Mouse (Mus musculus) lung, embryonic 16.5 days (tissue): Measurements from ENCODE around the gene Olfr286. TPM values are rescaled to one million over a fixed set of nuclear protein-coding genes. Genes with fewer than 3 reads are reported as not detected.
A peak's percentile ranks its signal among the peaks of the same experiment; 100 is the strongest.

Experiments
- ATAC-seq: fragments of 200-750 bp; cut with Nextera tagmentation; 2 replicates; pipeline ENCODE4 v1.8.0; 2017; ENCODE audit warnings: low read depth, mild to moderate bottlenecking, moderate library complexity
- H3K27ac ChIP-seq: fragments of 300-500 bp; sonication (generic); 2 replicates; pipeline ENCODE4 v1.5.1; 2014; ENCODE audit warnings: mild to moderate bottlenecking, control low read depth, low read length
- H3K27me3 ChIP-seq: fragments of 300-500 bp; sonication (generic); 2 replicates; pipeline ENCODE4 v1.6.1; 2014; ENCODE audit warnings: low read depth, low read length, mixed read lengths; ENCODE audit not compliant: control insufficient read depth, insufficient read depth
- H3K36me3 ChIP-seq: fragments of 300-500 bp; sonication (generic); 2 replicates; pipeline ENCODE4 v1.6.1; 2014; ENCODE audit warnings: low read length; ENCODE audit not compliant: control insufficient read depth, insufficient read depth
- H3K4me1 ChIP-seq: fragments of 300-500 bp; sonication (generic); replicated peaks from 2 replicates; pipeline ENCODE4 v1.6.1; 2014; ENCODE audit warnings: low read length, mixed read lengths; ENCODE audit not compliant: control insufficient read depth, insufficient read depth
- H3K4me2 ChIP-seq: fragments of 300-500 bp; sonication (generic); 2 replicates; pipeline ENCODE4 v1.6.1; 2014; ENCODE audit warnings: low read depth, low read length, control low read depth
- H3K4me3 ChIP-seq: fragments of 300-500 bp; sonication (generic); 2 replicates; pipeline ENCODE4 v1.5.1; 2014; ENCODE audit warnings: mild to moderate bottlenecking, low read length, control low read depth
- H3K9ac ChIP-seq: fragments of 300-500 bp; sonication (generic); 2 replicates; pipeline ENCODE4 v1.6.1; 2014; ENCODE audit warnings: low read length, control low read depth
- H3K9me3 ChIP-seq: fragments of 300-500 bp; sonication (generic); 2 replicates; pipeline ENCODE4 v1.6.1; 2016; ENCODE audit warnings: low read length; ENCODE audit not compliant: control insufficient read depth
- WGBS: fragments of 180-500 bp; shearing (Covaris S2); extraction: QIAGEN DNeasy Blood & Tissue Kit; methylation state at CpG from one replicate; pipeline ENCODE4 v1.1.7; 2014; 5-methylcytosine and 5-hydroxymethylcytosine counted together
- polyA plus RNA-seq: library from polyadenylated mRNA; unstranded; fragments of >200 nt; fragmentation: Nextera tagmentation; extraction: Ambion mirVana; gene quantifications from 2 replicates; pipeline ENCODE4 v1.2.1, GENCODE M21; 2015

The Olfr286 gene
- not detected in 2 replicates for polyA plus RNA-seq

- Histone ChIP-seq H3K4me2 (no peak within 1 kb of the TSS), H3K4me1 (no peaks in the 10 kb centered on the region), H3K27me3 (no peaks in the 10 kb centered on the region), H3K4me3 (no peak within 1 kb of the TSS), H3K27ac (no peak within 1 kb of the TSS), H3K9ac (no peak within 1 kb of the TSS), H3K9me3 (no peaks in the 10 kb centered on the region), H3K36me3 (no peaks in the 10 kb centered on the region)
- ATAC-seq = no peak
- WGBS = 83% methylated on average over 4 of the region's 4 CpGs
Measured at GRCm38 (mm10) chr15:98234350-98234749, at the start of gene Olfr286. TSS of gene Olfr286 (minus strand) at chr15:98234450.

GRCm38 (mm10) chr15:98257776-98258175, 23.5 kb upstream of the Olfr286 start:
- Histone ChIP-seq H3K36me3 (no peaks in the 10 kb centered on the region), H3K4me1 (no peaks in the 10 kb centered on the region), H3K9ac (no peak overlapping the region), H3K27ac (no peak overlapping the region), H3K4me3 (no peak overlapping the region), H3K27me3 (no peaks in the 10 kb centered on the region), H3K4me2 (no peak overlapping the region), H3K9me3 (no peaks in the 10 kb centered on the region)
- no peak for ATAC-seq
- 79% methylated on average over 7 of the region's 7 CpGs for WGBS

- no peak for ATAC-seq
- H3K4me2 ChIP-seq = no peak within 1 kb of the TSS
- no peak within 1 kb of the TSS for H3K9ac ChIP-seq
- no peaks in the 10 kb centered on the region for H3K9me3 ChIP-seq
- no peak within 1 kb of the TSS for H3K4me3 ChIP-seq
- no peaks in the 10 kb centered on the region for H3K36me3 ChIP-seq
- H3K27ac ChIP-seq = no peak within 1 kb of the TSS
- WGBS = 86% methylated on average over 8 of the region's 8 CpGs
- no peaks in the 10 kb centered on the region for H3K27me3 ChIP-seq
- no peaks in the 10 kb centered on the region for H3K4me1 ChIP-seq
Measured at GRCm38 (mm10) chr15:98257193-98257592, 22.9 kb upstream of the Olfr286 start, which contains the start of gene H1fnt. TSS of gene H1fnt (minus strand) at chr15:98257293.

- Histone ChIP-seq H3K27ac (no peak overlapping the region), H3K4me3 (no peak overlapping the region), H3K27me3 (no peaks in the 10 kb centered on the region), H3K4me2 (no peak overlapping the region), H3K9ac (no peak overlapping the region), H3K9me3 (no peaks in the 10 kb centered on the region), H3K36me3 (no peaks in the 10 kb centered on the region), H3K4me1 (no peaks in the 10 kb centered on the region)
- 83% methylated on average over 13 of the region's 13 CpGs for WGBS
- ATAC-seq = no peak
Measured at GRCm38 (mm10) chr15:98256271-98256670, 22.0 kb upstream of the Olfr286 start.

- no peak overlapping the region for H3K9ac ChIP-seq
- no peak overlapping the region for H3K4me3 ChIP-seq
- H3K9me3 ChIP-seq = no peaks in the 10 kb centered on the region
- H3K27me3 ChIP-seq = no peaks in the 10 kb centered on the region
- H3K27ac ChIP-seq = no peak overlapping the region
- H3K4me2 ChIP-seq = no peak overlapping the region
- 92% methylated on average over 4 of the region's 4 CpGs for WGBS
- H3K36me3 ChIP-seq = no peaks in the 10 kb centered on the region
- ATAC-seq = no peak
- H3K4me1 ChIP-seq = no peaks in the 10 kb centered on the region
Measured at GRCm38 (mm10) chr15:98235442-98235841, 1.2 kb upstream of the Olfr286 start.

GRCm38 (mm10) chr15:98226096-98226495, 8.2 kb downstream of the Olfr286 start:
- no peak overlapping the region for H3K4me2 ChIP-seq
- no peaks in the 10 kb centered on the region for H3K4me1 ChIP-seq
- no peak for ATAC-seq
- H3K27me3 ChIP-seq = no peaks in the 10 kb centered on the region
- no peaks in the 10 kb centered on the region for H3K9me3 ChIP-seq
- H3K4me3 ChIP-seq = no peak overlapping the region
- H3K27ac ChIP-seq = no peak overlapping the region
- H3K36me3 ChIP-seq = no peaks in the 10 kb centered on the region
- 74% methylated on average over 7 of the region's 7 CpGs for WGBS
- no peak overlapping the region for H3K9ac ChIP-seq

GRCm38 (mm10) chr15:98225610-98226009, 8.6 kb downstream of the Olfr286 start:
- ATAC-seq = no peak
- Histone ChIP-seq H3K27me3 (no peaks in the 10 kb centered on the region), H3K4me3 (no peak overlapping the region), H3K36me3 (no peaks in the 10 kb centered on the region), H3K4me1 (no peaks in the 10 kb centered on the region), H3K9ac (no peak overlapping the region), H3K4me2 (no peak overlapping the region), H3K27ac (no peak overlapping the region), H3K9me3 (no peaks in the 10 kb centered on the region)
- WGBS = 37% methylated on average over 16 of the region's 16 CpGs

GRCm38 (mm10) chr15:98222377-98222776, 11.9 kb downstream of the Olfr286 start:
- Histone ChIP-seq H3K4me2 (no peak overlapping the region), H3K4me3 (no peak overlapping the region), H3K27ac (no peak overlapping the region), H3K27me3 (no peaks in the 10 kb centered on the region), H3K4me1 (no peaks in the 10 kb centered on the region), H3K9me3 (no peaks in the 10 kb centered on the region), H3K9ac (no peak overlapping the region), H3K36me3 (no peaks in the 10 kb centered on the region)
- ATAC-seq = no peak

- Histone ChIP-seq H3K27ac (no peak within 1 kb of the TSS), H3K27me3 (no peaks in the 10 kb centered on the region), H3K9ac (no peak within 1 kb of the TSS), H3K4me3 (no peak within 1 kb of the TSS), H3K4me2 (no peak within 1 kb of the TSS), H3K36me3 (no peaks in the 10 kb centered on the region), H3K4me1 (no peaks in the 10 kb centered on the region), H3K9me3 (no peaks in the 10 kb centered on the region)
- ATAC-seq = no peak
- 53% methylated on average over 4 of the region's 4 CpGs for WGBS
Measured at GRCm38 (mm10) chr15:98220877-98221276, 13.4 kb downstream of the Olfr286 start, which contains the start of the genes Gm44579 and Olfr287. TSS of gene Gm44579 (minus strand) at chr15:98220977. TSS of gene Olfr287 (minus strand) at chr15:98221056.

GRCm38 (mm10) chr15:98214130-98214529, 20.1 kb downstream of the Olfr286 start:
- Histone ChIP-seq H3K36me3 (no peaks in the 10 kb centered on the region), H3K27me3 (no peaks in the 10 kb centered on the region), H3K4me1 (no peaks in the 10 kb centered on the region), H3K4me3 (no peak overlapping the region), H3K4me2 (no peak overlapping the region), H3K9me3 (no peaks in the 10 kb centered on the region), H3K9ac (no peak overlapping the region), H3K27ac (no peak overlapping the region)
- WGBS = 44% methylated on average over 5 of the region's 5 CpGs
- ATAC-seq = peak; percentile 56; the same call in 1 of the 2 replicates
